Mouse (Mus musculus): ENCODE measurements around the gene Far2. TPM values are rescaled to one million over a fixed set of nuclear protein-coding genes. Genes with fewer than 3 reads are reported as not detected.
"Not testable (repeated sequence)": the region's sequence is repeated elsewhere in the genome, so short reads cannot be mapped to it uniquely, and the experiment has no call there.

Gene Far2
- total and polyA plus RNA-seq, 2 experiments: 0.02 TPM; not detected in 1

DNA sequence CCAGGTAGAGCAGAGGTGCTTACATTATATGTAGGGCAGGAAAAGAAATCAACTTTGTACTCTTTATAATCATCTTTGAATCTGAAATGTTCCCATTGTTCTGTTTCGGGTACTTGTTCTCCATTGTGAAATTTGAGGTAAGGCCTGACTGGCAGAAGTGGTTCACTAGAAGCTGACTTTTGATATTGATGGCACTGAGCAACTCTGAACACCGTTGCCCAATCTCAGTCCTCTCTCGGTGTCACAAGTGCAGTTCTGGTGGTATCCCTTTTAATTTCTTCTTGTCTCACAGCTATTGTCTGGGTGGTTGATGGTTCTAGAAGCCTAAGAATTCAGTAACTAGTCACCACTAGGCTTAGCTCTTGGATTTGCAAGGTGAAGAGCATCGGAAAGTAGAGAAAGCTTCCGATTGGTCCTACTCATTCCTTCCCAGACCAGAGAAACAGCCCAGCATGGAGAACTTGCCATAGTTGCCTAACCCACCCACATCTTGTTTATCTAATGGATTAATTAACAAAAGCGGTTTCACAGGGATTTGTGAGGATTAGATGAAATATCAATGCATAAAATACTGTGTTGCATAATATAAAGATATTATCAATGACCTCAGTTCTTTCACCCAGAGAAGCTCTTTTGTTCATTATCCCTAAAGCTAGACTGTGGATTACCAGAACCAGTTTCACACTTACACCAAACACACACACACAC, 92.4 kb downstream of the Far2 start:
- Histone ChIP-seq H3K27ac (replicated peaks; ENCODE audit: insufficient read depth, low read depth, low read length) (0 out of 2 replicates have a peak overlapping the region, but pooled peaks have one; percentile 10), H3K9ac (ENCODE audit: low read depth, low read length) (no peak overlapping the region), H3K4me1 (ENCODE audit: control insufficient read depth, insufficient read depth, low read length) (peaks cover 5% of the 10 kb centered on the region), H3K27me3 (ENCODE audit: control insufficient read depth, insufficient read depth, low read length) (no peaks in the 10 kb centered on the region), H3K36me3 (ENCODE audit: control insufficient read depth, insufficient read depth, low read length) (no peaks in the 10 kb centered on the region), H3K79me2 (ENCODE audit: control insufficient read depth, insufficient read depth, low read length) (no peaks in the 10 kb centered on the region), H3K4me3 (ENCODE audit: insufficient read depth, low read depth, low read length) (no peak overlapping the region)
- TF ChIP-seq POLR2A (IDR thresholded peaks at IDR 0.05; ENCODE audit: extremely low read depth, insufficient read depth, low read length) (no peak), CTCF (IDR thresholded peaks at IDR 0.05; ENCODE audit: low read depth, low read length) (no peak)
- WGBS: 52% methylated on average over 6 of the region's 6 CpGs
- peak; percentile 57 for DNase-seq (ENCODE audit: extremely low read depth, low read depth, low spot score)

DNA sequence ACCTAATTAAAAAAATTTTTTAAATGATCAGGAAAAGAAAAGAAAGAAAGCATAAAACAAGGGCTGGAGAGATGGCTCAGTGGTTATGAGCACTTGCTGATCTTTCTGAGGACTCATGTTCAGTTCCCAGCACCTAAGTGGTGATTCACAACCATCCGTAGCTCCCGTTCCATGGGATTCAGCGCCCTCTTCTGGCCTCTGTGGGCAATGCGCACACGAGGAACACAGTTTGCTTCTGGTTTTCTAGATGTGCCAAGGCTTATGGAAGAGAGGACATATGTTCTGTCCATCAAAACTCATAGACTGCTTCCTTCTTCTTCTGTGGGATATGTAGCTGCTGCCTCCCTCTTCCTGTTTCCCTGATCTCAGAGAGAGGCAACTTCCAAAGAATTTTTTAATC, 94.8 kb downstream of the Far2 start:
- TF ChIP-seq CTCF (IDR thresholded peaks at IDR 0.05; ENCODE audit: low read depth, low read length) (peak; percentile 55), POLR2A (IDR thresholded peaks at IDR 0.05; ENCODE audit: extremely low read depth, insufficient read depth, low read length) (no peak)
- WGBS: 82% methylated on average over 5 of the region's 5 CpGs
- Histone ChIP-seq H3K27me3 (ENCODE audit: control insufficient read depth, insufficient read depth, low read length) (no peaks in the 10 kb centered on the region), H3K79me2 (ENCODE audit: control insufficient read depth, insufficient read depth, low read length) (no peaks in the 10 kb centered on the region), H3K9ac (ENCODE audit: low read depth, low read length) (no peak overlapping the region), H3K27ac (replicated peaks; ENCODE audit: insufficient read depth, low read depth, low read length) (peak overlapping the region; percentile 53; the same call in 1 of the 2 replicates), H3K4me3 (ENCODE audit: insufficient read depth, low read depth, low read length) (no peak overlapping the region), H3K4me1 (ENCODE audit: control insufficient read depth, insufficient read depth, low read length) (peaks cover 5% of the 10 kb centered on the region), H3K36me3 (ENCODE audit: control insufficient read depth, insufficient read depth, low read length) (no peaks in the 10 kb centered on the region)
- no peak for DNase-seq (ENCODE audit: extremely low read depth, low read depth, low spot score)

DNA sequence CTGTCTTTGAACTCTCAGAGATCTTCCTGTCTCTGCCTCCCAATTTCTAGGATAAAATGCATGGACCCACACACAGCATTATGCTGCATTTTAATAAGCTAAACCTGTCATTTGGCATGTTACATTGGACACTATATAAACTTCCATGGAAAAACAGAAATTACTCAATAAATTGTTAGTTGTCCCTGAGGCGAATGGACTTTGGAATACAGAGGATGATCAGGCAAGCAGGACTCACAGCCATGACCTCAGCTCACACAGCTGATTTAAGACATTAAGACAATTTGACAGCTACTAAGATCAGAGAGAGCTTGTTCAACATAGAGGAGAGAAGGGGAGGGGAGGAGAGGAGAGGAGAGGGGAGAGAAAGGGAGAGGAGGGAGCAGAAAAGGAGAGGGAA, 95.4 kb downstream of the Far2 start:
- DNase-seq (ENCODE audit: extremely low read depth, low read depth, low spot score): peak; percentile 91
- H3K27ac ChIP-seq (replicated peaks; ENCODE audit: insufficient read depth, low read depth, low read length): peak overlapping the region; percentile 78
- H3K4me1 ChIP-seq (ENCODE audit: control insufficient read depth, insufficient read depth, low read length): peaks cover 5% of the 10 kb centered on the region
- H3K4me3 ChIP-seq (ENCODE audit: insufficient read depth, low read depth, low read length): no peak overlapping the region
- no peaks in the 10 kb centered on the region for H3K79me2 ChIP-seq (ENCODE audit: control insufficient read depth, insufficient read depth, low read length)
- TF ChIP-seq CTCF (IDR thresholded peaks at IDR 0.05; ENCODE audit: low read depth, low read length) (no peak), POLR2A (IDR thresholded peaks at IDR 0.05; ENCODE audit: extremely low read depth, insufficient read depth, low read length) (no peak)
- H3K36me3 ChIP-seq (ENCODE audit: control insufficient read depth, insufficient read depth, low read length): no peaks in the 10 kb centered on the region
- H3K9ac ChIP-seq (ENCODE audit: low read depth, low read length): no peak overlapping the region
- no peaks in the 10 kb centered on the region for H3K27me3 ChIP-seq (ENCODE audit: control insufficient read depth, insufficient read depth, low read length)
- 19% methylated on average over 1 of the region's 1 CpGs for WGBS

DNA sequence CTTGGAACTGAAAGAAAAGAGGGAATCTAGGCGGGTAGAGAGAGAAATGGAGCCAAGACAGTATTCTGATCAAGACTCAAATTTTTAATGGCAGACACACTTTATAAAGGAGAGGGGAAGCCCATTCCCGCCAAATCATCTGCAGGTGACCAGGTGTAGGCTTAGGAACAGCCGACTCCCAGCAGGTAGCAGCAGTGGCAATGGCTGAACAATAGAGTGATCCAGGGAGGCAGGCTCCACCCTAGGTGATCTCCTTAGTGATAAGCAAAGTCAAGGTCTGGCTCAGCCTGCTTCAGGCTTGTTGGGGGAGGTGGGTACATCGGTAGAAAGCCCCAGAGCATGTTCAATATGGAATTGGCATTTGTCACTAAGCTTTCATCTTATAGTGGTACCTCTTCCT, 105.2 kb downstream of the Far2 start:
- 55% methylated on average over 4 of the region's 4 CpGs for WGBS
- H3K9ac ChIP-seq (ENCODE audit: low read depth, low read length): not testable (repeated sequence)

DNA sequence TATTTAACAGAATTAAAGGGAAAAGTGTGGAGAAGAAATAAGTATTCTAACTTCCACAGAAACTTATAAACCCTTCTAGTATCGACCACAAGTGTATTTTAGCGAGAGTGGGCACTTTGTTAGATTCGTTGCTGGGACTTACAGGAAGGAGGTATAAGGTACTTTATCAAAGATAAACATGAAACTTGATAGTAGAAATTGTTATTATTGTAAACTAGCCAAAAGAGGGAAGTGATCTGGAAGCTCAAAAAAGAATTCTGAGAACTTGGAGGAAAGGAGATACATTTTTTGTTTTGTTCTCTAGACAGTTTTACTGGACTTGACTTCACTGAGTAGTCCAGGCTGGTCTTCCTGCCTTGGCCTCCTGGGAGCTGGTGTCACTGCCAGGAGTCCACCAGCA, 125.8 kb downstream of the Far2 start:
- Histone ChIP-seq H3K4me1 (ENCODE audit: control insufficient read depth, insufficient read depth, low read length) (no peaks in the 10 kb centered on the region), H3K79me2 (ENCODE audit: control insufficient read depth, insufficient read depth, low read length) (no peaks in the 10 kb centered on the region), H3K27me3 (ENCODE audit: control insufficient read depth, insufficient read depth, low read length) (no peaks in the 10 kb centered on the region), H3K4me3 (ENCODE audit: insufficient read depth, low read depth, low read length) (no peak overlapping the region), H3K27ac (replicated peaks; ENCODE audit: insufficient read depth, low read depth, low read length) (no peak overlapping the region), H3K36me3 (ENCODE audit: control insufficient read depth, insufficient read depth, low read length) (no peaks in the 10 kb centered on the region), H3K9ac (ENCODE audit: low read depth, low read length) (no peak overlapping the region)
- DNase-seq (ENCODE audit: extremely low read depth, low read depth, low spot score): no peak
- TF ChIP-seq POLR2A (IDR thresholded peaks at IDR 0.05; ENCODE audit: extremely low read depth, insufficient read depth, low read length) (no peak), CTCF (IDR thresholded peaks at IDR 0.05; ENCODE audit: low read depth, low read length) (no peak)
- 81% methylated on average over 3 of the region's 3 CpGs for WGBS

More for the DNA sequence above, 105.2 kb downstream of the Far2 start:
- not testable (repeated sequence) for H3K4me3 ChIP-seq (ENCODE audit: insufficient read depth, low read depth, low read length); H3K27me3 ChIP-seq (ENCODE audit: control insufficient read depth, insufficient read depth, low read length); H3K36me3 ChIP-seq (ENCODE audit: control insufficient read depth, insufficient read depth, low read length); H3K27ac ChIP-seq (replicated peaks; ENCODE audit: insufficient read depth, low read depth, low read length); H3K79me2 ChIP-seq (ENCODE audit: control insufficient read depth, insufficient read depth, low read length); H3K4me1 ChIP-seq (ENCODE audit: control insufficient read depth, insufficient read depth, low read length); DNase-seq (ENCODE audit: extremely low read depth, low read depth, low spot score)

DNA sequence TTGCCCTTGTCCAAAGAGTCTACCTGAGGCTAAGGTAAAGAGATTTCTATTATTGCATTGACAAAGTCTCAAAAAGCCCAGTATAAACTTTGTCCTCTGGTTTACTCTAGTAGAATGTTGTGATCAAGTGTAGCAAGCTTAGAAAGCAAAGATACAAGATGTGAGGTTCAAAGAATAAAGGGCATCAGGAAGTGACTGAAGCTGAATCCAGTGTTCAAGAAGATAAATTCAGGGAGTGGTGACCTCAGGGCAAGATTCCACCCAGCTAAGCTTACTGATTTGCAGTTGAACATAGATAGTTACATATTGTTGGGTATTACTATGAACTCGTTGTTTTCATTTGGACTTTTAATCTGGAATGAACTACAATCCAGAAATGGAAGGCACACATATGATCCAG, 138.6 kb downstream of the Far2 start:
- no peak overlapping the region for H3K27ac ChIP-seq (replicated peaks; ENCODE audit: insufficient read depth, low read depth, low read length)
- WGBS: 95% methylated on average over 1 of the region's 1 CpGs
- TF ChIP-seq CTCF (IDR thresholded peaks at IDR 0.05; ENCODE audit: low read depth, low read length): no peak
- no peak for TF ChIP-seq POLR2A (IDR thresholded peaks at IDR 0.05; ENCODE audit: extremely low read depth, insufficient read depth, low read length)

More for the DNA sequence above, 138.6 kb downstream of the Far2 start:
- no peak for DNase-seq (ENCODE audit: extremely low read depth, low read depth, low spot score)
- peaks cover 76% of the 10 kb centered on the region for H3K36me3 ChIP-seq (ENCODE audit: control insufficient read depth, insufficient read depth, low read length)
- no peak overlapping the region for H3K4me3 ChIP-seq (ENCODE audit: insufficient read depth, low read depth, low read length)
- no peaks in the 10 kb centered on the region for H3K79me2 ChIP-seq (ENCODE audit: control insufficient read depth, insufficient read depth, low read length)
- no peak overlapping the region for H3K9ac ChIP-seq (ENCODE audit: low read depth, low read length)
- H3K27me3 ChIP-seq (ENCODE audit: control insufficient read depth, insufficient read depth, low read length): no peaks in the 10 kb centered on the region
- no peaks in the 10 kb centered on the region for H3K4me1 ChIP-seq (ENCODE audit: control insufficient read depth, insufficient read depth, low read length)
